Mouse (Mus musculus): ENCODE data around the gene Alpl.

The Alpl gene

GRCm38 (mm10) chr4:137795611-137796557 lies at the start of gene Alpl:
Gene Alpl, minus strand, starts transcription at chr4:137796384.
- DNase-seq (ENCODE audit: low spot score in 2 of 2): peak in 1 of 2 experiments; percentile 68

GRCm38 (mm10) chr4:137844656-137845055 lies 48.5 kb upstream of the Alpl start:
- peak; percentile 38 to 55 for DNase-seq (ENCODE audit: low spot score in 2 of 2)

GRCm38 (mm10) chr4:137839452-137839851 lies 43.3 kb upstream of the Alpl start:
- no peak for DNase-seq (ENCODE audit: low spot score in 2 of 2)

GRCm38 (mm10) chr4:137838791-137839190 lies 42.6 kb upstream of the Alpl start:
- no peak for DNase-seq (ENCODE audit: low spot score in 2 of 2)

GRCm38 (mm10) chr4:137837792-137838191 lies 41.6 kb upstream of the Alpl start:
- no peak for DNase-seq (ENCODE audit: low spot score in 2 of 2)

- no peak for DNase-seq (ENCODE audit: low spot score in 2 of 2)
Observed at GRCm38 (mm10) chr4:137836741-137837140, 40.6 kb upstream of the Alpl start.

GRCm38 (mm10) chr4:137835624-137836337 lies 39.6 kb upstream of the Alpl start:
- DNase-seq (ENCODE audit: low spot score in 2 of 2): peak; percentile 24 to 62

GRCm38 (mm10) chr4:137831598-137831997 lies 35.4 kb upstream of the Alpl start:
- DNase-seq (ENCODE audit: low spot score in 2 of 2): no peak

- no peak for DNase-seq (ENCODE audit: low spot score in 2 of 2)
Observed at GRCm38 (mm10) chr4:137830380-137830779, 34.2 kb upstream of the Alpl start.

- no peak for DNase-seq (ENCODE audit: low spot score in 2 of 2)
Observed at GRCm38 (mm10) chr4:137824881-137825280, 28.7 kb upstream of the Alpl start.

GRCm38 (mm10) chr4:137823542-137823941 lies 27.4 kb upstream of the Alpl start:
- DNase-seq (ENCODE audit: low spot score in 2 of 2): no peak

GRCm38 (mm10) chr4:137822537-137822936 lies 26.4 kb upstream of the Alpl start:
- no peak for DNase-seq (ENCODE audit: low spot score in 2 of 2)

GRCm38 (mm10) chr4:137820721-137821120 lies 24.5 kb upstream of the Alpl start:
- no peak for DNase-seq (ENCODE audit: low spot score in 2 of 2)

GRCm38 (mm10) chr4:137819487-137819886 lies 23.3 kb upstream of the Alpl start:
- no peak for DNase-seq (ENCODE audit: low spot score in 2 of 2)

GRCm38 (mm10) chr4:137818341-137818740 lies 22.2 kb upstream of the Alpl start:
- no peak for DNase-seq (ENCODE audit: low spot score in 2 of 2)

GRCm38 (mm10) chr4:137816216-137816615 lies 20.0 kb upstream of the Alpl start:
- DNase-seq (ENCODE audit: low spot score in 2 of 2): no peak

GRCm38 (mm10) chr4:137815473-137815872 lies 19.3 kb upstream of the Alpl start:
- DNase-seq (ENCODE audit: low spot score in 2 of 2): no peak

GRCm38 (mm10) chr4:137814140-137814539 lies 18.0 kb upstream of the Alpl start:
- no peak for DNase-seq (ENCODE audit: low spot score in 2 of 2)

GRCm38 (mm10) chr4:137812946-137813708 lies 16.9 kb upstream of the Alpl start:
- no peak for DNase-seq (ENCODE audit: low spot score in 2 of 2)

- DNase-seq (ENCODE audit: low spot score in 2 of 2): no peak
Observed at GRCm38 (mm10) chr4:137809999-137810398, 13.8 kb upstream of the Alpl start.

GRCm38 (mm10) chr4:137807301-137807851 lies 11.2 kb upstream of the Alpl start:
- DNase-seq (ENCODE audit: low spot score in 2 of 2): no peak

GRCm38 (mm10) chr4:137801196-137801595 lies 5.0 kb upstream of the Alpl start:
- DNase-seq (ENCODE audit: low spot score in 2 of 2): no peak

All from natural killer cell, adult 2 months (primary cell).